Mouse (Mus musculus) lung, postnatal 0 days (tissue): ENCODE measurements around the gene Cfap58. TPM values are rescaled to one million over a fixed set of nuclear protein-coding genes. Genes with fewer than 3 reads are reported as not detected.

ENCODE experiments used
- ATAC-seq: fragments of 200-750 bp; cut with Nextera tagmentation; 2 replicates; pipeline ENCODE4 v1.8.0; 2017; ENCODE audit warnings: moderate library complexity
- DNase-seq: peaks from one replicate; pipeline ENCODE4 v3.0.0-alpha.2; 2016; ENCODE audit warnings: low spot score
- H3K27ac ChIP-seq: fragments of 300-500 bp; sonication (generic); 2 replicates; pipeline ENCODE4 v1.5.1; 2014; ENCODE audit warnings: antibody characterized with exemption, mild to moderate bottlenecking, low read length, mixed read lengths
- H3K27me3 ChIP-seq: fragments of 300-500 bp; sonication (generic); replicated peaks from 2 replicates; pipeline ENCODE4 v1.6.1; 2014; ENCODE audit warnings: low read length, mixed read lengths; ENCODE audit not compliant: insufficient read depth
- H3K36me3 ChIP-seq: fragments of 300-500 bp; sonication (generic); 2 replicates; pipeline ENCODE4 v1.6.1; 2014; ENCODE audit warnings: low read length, mixed read lengths; ENCODE audit not compliant: insufficient read depth
- H3K4me1 ChIP-seq: fragments of 300-500 bp; sonication (generic); 2 replicates; pipeline ENCODE4 v1.6.1; 2014; ENCODE audit warnings: antibody characterized with exemption, low read depth, low read length, mixed read lengths; ENCODE audit not compliant: insufficient read depth
- H3K4me2 ChIP-seq: fragments of 300-500 bp; sonication (generic); replicated peaks from 2 replicates; pipeline ENCODE4 v1.6.1; 2014; ENCODE audit warnings: low read depth, mild to moderate bottlenecking, low read length, moderate library complexity, mixed read lengths
- H3K4me3 ChIP-seq: fragments of 300-500 bp; sonication (generic); 2 replicates; pipeline ENCODE4 v1.5.1; 2014; ENCODE audit warnings: low read depth, low read length
- H3K9ac ChIP-seq: fragments of 300-500 bp; sonication (generic); replicated peaks from 2 replicates; pipeline ENCODE4 v1.6.1; 2014; ENCODE audit warnings: low read depth, mild to moderate bottlenecking
- H3K9me3 ChIP-seq: fragments of 300-500 bp; sonication (generic); 2 replicates; pipeline ENCODE4 v1.6.1; 2016; ENCODE audit warnings: low read length, mixed read lengths
- CTCF ChIP-seq: IDR thresholded peaks from 2 replicates; pipeline ENCODE4 v1.5.1; 2016; ENCODE audit warnings: antibody characterized with exemption, mild to moderate bottlenecking
- EP300 ChIP-seq: IDR thresholded peaks from 2 replicates; pipeline ENCODE4 v1.6.1; 2016; ENCODE audit warnings: antibody characterized with exemption, mild to moderate bottlenecking, control low read depth
- WGBS: fragments of 180-500 bp; shearing (Covaris S2); extraction: QIAGEN DNeasy Blood & Tissue Kit; methylation state at CpG from one replicate; pipeline ENCODE4 v1.1.7; 2014; 5-methylcytosine and 5-hydroxymethylcytosine counted together
- microRNA-seq: library from miRNA; unstranded; fragments of <30 nt; microRNA quantifications from one replicate; pipeline ENCODE4, GENCODE M21; 2016
- polyA plus RNA-seq: library from polyadenylated mRNA; unstranded; fragments of >200 nt; fragmentation: Nextera tagmentation; extraction: Ambion mirVana; gene quantifications from 2 replicates; pipeline ENCODE4 v1.2.1, GENCODE M21; 2015

Cfap58 gene
- polyA plus RNA-seq, 1 experiment from 2014 or later: 2.0 TPM

- Histone ChIP-seq H3K4me3 (no peak overlapping the region), H3K9me3 (no peaks in the 10 kb centered on the region), H3K27me3 (no peaks in the 10 kb centered on the region), H3K27ac (no peak overlapping the region), H3K4me2 (no peak overlapping the region), H3K4me1 (no peaks in the 10 kb centered on the region), H3K9ac (no peak overlapping the region), H3K36me3 (no peaks in the 10 kb centered on the region)
- no peak for ATAC-seq
- no peak for DNase-seq
- TF ChIP-seq CTCF (no peak), EP300 (no peak)
- 79% methylated on average over 7 of the region's 7 CpGs for WGBS
These were observed 109.8 kb downstream of the Cfap58 start for GRCm38 (mm10) chr19:48047315-48047714.

- no peaks in the 10 kb centered on the region for H3K9me3 ChIP-seq
- no peak overlapping the region for H3K4me3 ChIP-seq
- no peaks in the 10 kb centered on the region for H3K4me1 ChIP-seq
- H3K27ac ChIP-seq: no peak overlapping the region
- no peak overlapping the region for H3K4me2 ChIP-seq
- H3K27me3 ChIP-seq: no peaks in the 10 kb centered on the region
- 65% methylated on average over 3 of the region's 3 CpGs for whole genome bisulfite sequencing
- ATAC-seq (no peak), DNase-seq (peak; percentile 8)
- TF ChIP-seq CTCF (no peak), EP300 (peak; percentile 47; the same call in 1 of the 2 replicates)
- no peak overlapping the region for H3K9ac ChIP-seq
- H3K36me3 ChIP-seq: no peaks in the 10 kb centered on the region
These were observed 111.9 kb downstream of the Cfap58 start for GRCm38 (mm10) chr19:48049361-48049760.

- no peak overlapping the region for H3K27ac ChIP-seq
- H3K4me1 ChIP-seq: no peaks in the 10 kb centered on the region
- H3K27me3 ChIP-seq: no peaks in the 10 kb centered on the region
- ATAC-seq: no peak
- peak; percentile 10 for DNase-seq
- H3K9me3 ChIP-seq: no peaks in the 10 kb centered on the region
- no peak overlapping the region for H3K9ac ChIP-seq
- no peaks in the 10 kb centered on the region for H3K36me3 ChIP-seq
- TF ChIP-seq CTCF (no peak), EP300 (no peak)
- WGBS: 22% methylated on average over 2 of the region's 2 CpGs
- no peak overlapping the region for H3K4me3 ChIP-seq
- H3K4me2 ChIP-seq: no peak overlapping the region
These were observed 125.8 kb downstream of the Cfap58 start for GRCm38 (mm10) chr19:48063289-48063688.

GRCm38 (mm10) chr19:48079718-48080117, 142.2 kb downstream of the Cfap58 start:
- ATAC-seq (peak; percentile 83), DNase-seq (peak; percentile 61)
- no peaks in the 10 kb centered on the region for H3K36me3 ChIP-seq
- H3K4me2 ChIP-seq: no peak overlapping the region
- no peaks in the 10 kb centered on the region for H3K9me3 ChIP-seq
- WGBS: 47% methylated on average over 3 of the region's 3 CpGs
- H3K27me3 ChIP-seq: no peaks in the 10 kb centered on the region
- H3K27ac ChIP-seq: no peak overlapping the region
- H3K4me3 ChIP-seq: no peak overlapping the region
- H3K4me1 ChIP-seq: no peaks in the 10 kb centered on the region
- no peak; the same call in 1 of the 2 replicates for TF ChIP-seq CTCF
- no peak for TF ChIP-seq EP300
- no peak overlapping the region for H3K9ac ChIP-seq

- Histone ChIP-seq H3K4me2 (no peak overlapping the region), H3K4me1 (no peaks in the 10 kb centered on the region), H3K9me3 (no peaks in the 10 kb centered on the region), H3K27me3 (no peaks in the 10 kb centered on the region), H3K27ac (no peak overlapping the region), H3K9ac (no peak overlapping the region), H3K4me3 (no peak overlapping the region), H3K36me3 (no peaks in the 10 kb centered on the region)
- ATAC-seq (no peak), DNase-seq (no peak)
- WGBS: 92% methylated on average over 4 of the region's 4 CpGs
- TF ChIP-seq CTCF (no peak), EP300 (no peak)
These were observed 144.0 kb downstream of the Cfap58 start for GRCm38 (mm10) chr19:48081456-48081855.

Small RNAs within 50 kb of the gene (microRNA-seq; reads per million reads assigned to microRNA genes)
- not detected for gene Gm22240

Other genes starting within 250 kb of the Cfap58 start
- gene Col17a1, start 245.6 kb upstream of the Cfap58 start, polyA plus RNA-seq: 2.5 and 3.5 TPM in 2 replicates
- gene Sfr1, start 206.0 kb upstream of the Cfap58 start, polyA plus RNA-seq: 166 and 171 TPM in 2 replicates
- 147 and 172 TPM in 2 replicates for gene Gsto1, start 82.7 kb upstream of the Cfap58 start, polyA plus RNA-seq
- gene Gsto2, start 72.1 kb upstream of the Cfap58 start, polyA plus RNA-seq: 2.1 TPM in 2 replicates
- gene Cfap43, start 18.4 kb upstream of the Cfap58 start, polyA plus RNA-seq: 4.9 and 6.3 TPM in 2 replicates
- 15.6 and 15.9 TPM in 2 replicates for gene Itprip, start 18.4 kb upstream of the Cfap58 start, polyA plus RNA-seq